Mouse (Mus musculus) olfactory bulb, adult 2 months (tissue): ENCODE data around the gene Ddi2. TPM values are rescaled to one million over a fixed set of nuclear protein-coding genes. Genes with fewer than 3 reads are reported as not detected.

ENCODE experiments used
- H3K27ac ChIP-seq: fragments of 200-500 bp; 2 replicates; pipeline ENCODE4 v1.5.1; 2012; ENCODE audit warnings: low read depth, low read length; ENCODE audit not compliant: insufficient read depth
- H3K4me1 ChIP-seq: fragments of 200-500 bp; 2 replicates; pipeline ENCODE4 v1.6.1; 2012; ENCODE audit warnings: low read length; ENCODE audit not compliant: control insufficient read depth, insufficient read depth
- H3K4me3 ChIP-seq: fragments of 200-500 bp; 2 replicates; pipeline ENCODE4 v1.5.1; 2012; ENCODE audit warnings: mild to moderate bottlenecking, low read depth, low read length, moderate library complexity; ENCODE audit not compliant: insufficient read depth
- CTCF ChIP-seq: fragments of 200-500 bp; IDR thresholded peaks from 2 replicates; pipeline ENCODE4 v1.5.1; 2012; ENCODE audit warnings: low read depth, mild to moderate bottlenecking, low read length, moderate library complexity; ENCODE audit not compliant: insufficient read depth
- POLR2A ChIP-seq: fragments of 200-500 bp; IDR thresholded peaks from 2 replicates; pipeline ENCODE4 v1.6.1; 2012; ENCODE audit warnings: mild to moderate bottlenecking, low read depth, low read length, moderate library complexity; ENCODE audit not compliant: insufficient read depth
- WGBS: fragments of 180-500 bp; shearing (Covaris S2); methylation state at CpG from one replicate; pipeline ENCODE4 v1.1.7; 2018; 5-methylcytosine and 5-hydroxymethylcytosine counted together
- polyA plus RNA-seq: library from polyadenylated mRNA; stranded (reverse); fragments of >200 nt; gene quantifications from 2 replicates; pipeline ENCODE4 v1.2.4, GENCODE M21; 2012; ENCODE audit warnings: low replicate concordance; ENCODE audit not compliant: missing spikeins, insufficient read depth, insufficient read length

Gene Ddi2
- polyA plus RNA-seq, 1 experiment, result 31.7 TPM

DNA sequence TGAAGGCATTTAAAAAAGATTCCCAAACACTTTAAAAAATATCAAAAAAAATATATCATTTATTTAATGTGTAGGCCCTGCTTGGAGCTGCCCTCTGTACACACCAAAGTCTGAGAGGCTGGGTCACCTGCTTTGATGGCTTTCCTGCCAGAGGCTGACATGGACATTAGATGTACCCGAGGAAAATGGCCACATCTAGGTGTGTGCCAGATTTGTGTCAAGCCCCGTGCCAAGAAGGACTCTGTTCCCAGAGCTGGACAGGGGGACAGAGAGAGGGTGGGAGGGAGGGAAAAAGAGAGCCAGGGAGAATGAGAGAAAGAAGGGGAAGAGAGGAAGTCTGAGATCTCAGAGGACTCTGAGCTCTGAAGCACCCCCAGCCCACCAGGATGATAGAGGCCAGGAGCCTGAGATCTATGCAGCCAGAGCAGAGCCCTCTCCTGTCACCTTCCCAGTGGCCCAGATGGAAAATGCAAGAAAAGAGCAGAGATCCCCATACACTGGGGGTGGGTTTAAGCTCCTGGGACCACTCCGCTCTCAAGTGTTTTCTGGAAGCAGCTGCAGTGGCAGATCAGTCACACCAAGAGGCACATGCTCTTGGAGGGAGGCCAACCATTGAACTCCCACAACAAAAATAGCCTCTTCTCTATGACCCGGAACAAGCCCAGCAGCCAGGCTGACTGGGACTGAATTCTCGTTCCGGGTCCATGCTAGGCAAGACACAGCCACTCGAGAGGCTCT lies 79.9 kb downstream of the Ddi2 start:
- no peak for TF ChIP-seq POLR2A
- TF ChIP-seq CTCF, result no peak

GRCm38 (mm10) chr4:141641961-141642811 lies 81.0 kb downstream of the Ddi2 start:
- H3K27ac ChIP-seq, result no peak overlapping the region; the same call in 1 of the 2 replicates
- WGBS, result 92% methylated on average over 25 of the region's 25 CpGs
- peaks cover 24% of the 10 kb centered on the region for H3K4me1 ChIP-seq
- no peak for TF ChIP-seq CTCF
- H3K4me3 ChIP-seq, result no peak overlapping the region

More for the DNA sequence above, 79.9 kb downstream of the Ddi2 start:
- peaks cover 24% of the 10 kb centered on the region for H3K4me1 ChIP-seq
- H3K4me3 ChIP-seq, result no peak overlapping the region
- 0 out of 2 replicates have a peak overlapping the region, but pooled peaks have one; percentile 31 for H3K27ac ChIP-seq
- WGBS, result 19% methylated on average over 7 of the region's 7 CpGs

DNA sequence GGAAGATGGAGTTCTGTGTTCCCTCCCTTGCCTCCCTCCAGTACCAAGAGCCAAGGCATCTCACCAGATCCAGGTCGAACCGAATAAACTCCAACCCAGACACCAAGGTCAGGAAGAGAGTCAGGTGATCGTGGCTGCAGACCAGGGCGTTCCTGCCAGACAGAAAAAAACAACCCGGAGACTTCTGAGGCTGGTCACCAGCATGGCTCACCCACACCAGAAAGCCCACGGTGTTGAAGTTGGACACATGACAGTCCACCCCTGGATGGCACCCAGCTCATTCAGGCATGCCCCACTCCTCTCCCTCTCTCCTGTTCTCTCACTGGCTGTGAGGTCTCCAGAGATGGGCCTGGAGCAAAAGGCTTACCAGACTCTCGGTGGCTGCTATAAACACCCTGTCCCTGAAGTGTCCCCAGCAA lies 81.9 kb downstream of the Ddi2 start:
- Histone ChIP-seq H3K27ac (no peak overlapping the region), H3K4me3 (no peak overlapping the region), H3K4me1 (peaks cover 24% of the 10 kb centered on the region)
- WGBS, result 70% methylated on average over 7 of the region's 7 CpGs
- TF ChIP-seq CTCF, result no peak
- no peak for TF ChIP-seq POLR2A

DNA sequence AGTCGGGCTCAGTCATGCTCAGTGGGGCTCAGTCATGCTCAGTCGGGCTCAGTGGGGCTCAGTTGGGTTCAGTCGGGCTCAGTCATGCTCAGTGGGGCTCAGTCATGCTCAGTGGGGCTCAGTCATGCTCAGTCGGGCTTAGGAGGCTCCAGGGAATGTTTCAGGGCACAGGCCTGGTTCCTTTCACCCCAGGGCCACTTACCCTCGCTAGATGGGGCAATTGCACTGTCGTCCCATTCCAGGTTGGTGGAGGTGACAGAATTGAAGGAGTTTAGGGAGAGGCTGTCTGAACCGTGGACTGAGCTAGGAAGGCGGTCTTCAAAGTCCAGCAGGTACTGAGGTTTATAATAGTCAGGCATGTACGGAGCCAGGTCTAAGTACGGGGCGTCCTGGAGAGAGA lies 83.7 kb downstream of the Ddi2 start:
- 68% methylated on average over 11 of the region's 11 CpGs for WGBS
- H3K27ac ChIP-seq, result no peak overlapping the region
- TF ChIP-seq POLR2A (no peak), CTCF (no peak)
- H3K4me1 ChIP-seq, result peaks cover 24% of the 10 kb centered on the region
- no peak overlapping the region for H3K4me3 ChIP-seq

DNA sequence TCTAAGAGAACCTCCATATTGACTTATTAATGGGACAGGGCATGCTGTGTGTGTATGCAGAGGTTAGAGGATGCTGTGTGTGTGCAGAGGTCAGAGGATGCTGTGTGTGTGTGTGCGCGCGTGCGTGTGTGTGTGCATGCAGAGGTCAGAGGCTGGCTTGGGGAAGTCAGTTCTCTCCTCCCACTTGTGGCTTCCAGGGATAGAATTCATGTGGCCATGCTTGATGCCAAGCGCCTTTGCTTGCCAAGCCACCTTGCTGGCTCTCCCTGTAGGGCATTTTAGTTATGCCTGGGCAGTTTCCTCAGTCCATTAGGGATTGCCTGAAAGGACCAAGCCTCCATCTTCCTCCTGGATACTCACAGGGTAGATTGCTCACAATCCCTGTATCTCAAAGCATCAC lies 86.5 kb downstream of the Ddi2 start:
- no peak overlapping the region for H3K27ac ChIP-seq
- no peak for TF ChIP-seq CTCF
- TF ChIP-seq POLR2A, result no peak
- H3K4me1 ChIP-seq, result peaks cover 4% of the 10 kb centered on the region; the same call in 1 of the 2 replicates
- H3K4me3 ChIP-seq, result no peak overlapping the region
- WGBS, result 96% methylated on average over 5 of the region's 5 CpGs

- WGBS, result 92% methylated on average over 9 of the region's 9 CpGs
- H3K27ac ChIP-seq, result no peak overlapping the region
- TF ChIP-seq CTCF (no peak), POLR2A (no peak)
- no peaks in the 10 kb centered on the region for H3K4me1 ChIP-seq
- no peak overlapping the region for H3K4me3 ChIP-seq
These were observed 87.2 kb downstream of the Ddi2 start for GRCm38 (mm10) chr4:141635991-141636390.

GRCm38 (mm10) chr4:141632111-141632873 lies 90.9 kb downstream of the Ddi2 start:
- no peaks in the 10 kb centered on the region for H3K4me1 ChIP-seq
- no peak overlapping the region for H3K27ac ChIP-seq
- 93% methylated on average over 21 of the region's 21 CpGs for WGBS
- H3K4me3 ChIP-seq, result no peak overlapping the region
- TF ChIP-seq CTCF, result no peak
- TF ChIP-seq POLR2A, result no peak

- H3K27ac ChIP-seq, result no peak overlapping the region
- no peak overlapping the region for H3K4me3 ChIP-seq
- no peak for TF ChIP-seq CTCF
- no peak for TF ChIP-seq POLR2A
- 96% methylated on average over 20 of the region's 20 CpGs for whole genome bisulfite sequencing
- no peaks in the 10 kb centered on the region for H3K4me1 ChIP-seq
These were observed 92.0 kb downstream of the Ddi2 start for GRCm38 (mm10) chr4:141631250-141631649.

- 97% methylated on average over 11 of the region's 11 CpGs for WGBS
- Histone ChIP-seq H3K4me3 (no peak overlapping the region), H3K27ac (no peak overlapping the region), H3K4me1 (no peaks in the 10 kb centered on the region)
- no peak for TF ChIP-seq POLR2A
- no peak for TF ChIP-seq CTCF
These were observed 93.2 kb downstream of the Ddi2 start for GRCm38 (mm10) chr4:141630021-141630420.
